Mouse (Mus musculus): ENCODE data around the gene Twist1. TPM values are rescaled to one million over a fixed set of nuclear protein-coding genes. Genes with fewer than 3 reads are reported as not detected.
A peak's percentile ranks its signal among the peaks of the same experiment; 100 is the strongest.

The Twist1 gene
- polyA plus RNA-seq, 1 experiment from 2014 or later, result 12.3 TPM

GRCm38 (mm10) chr12:33968898-33969178 is 11.4 kb downstream of the Twist1 start:
- Histone ChIP-seq H3K36me3 (no peaks in the 10 kb centered on the region), H3K9me3 (no peaks in the 10 kb centered on the region), H3K4me3 (0 out of 2 replicates have a peak overlapping the region, but pooled peaks have one; percentile 29), H3K4me1 (peaks cover 20% of the 10 kb centered on the region), H3K27ac (replicated peaks) (no peak overlapping the region), H3K27me3 (peaks cover 77% of the 10 kb centered on the region), H3K4me2 (replicated peaks) (peak overlapping the region; percentile 44; the same call in 1 of the 2 replicates), H3K9ac (replicated peaks) (no peak overlapping the region)
- 0 out of 2 replicates have a peak, but pooled peaks have one; percentile 3 for ATAC-seq (ENCODE audit: low FRiP score, low read depth)
- WGBS, result 10% methylated on average over 4 of the region's 4 CpGs

- Histone ChIP-seq H3K4me2 (replicated peaks) (no peak overlapping the region), H3K4me1 (no peaks in the 10 kb centered on the region), H3K9me3 (no peaks in the 10 kb centered on the region), H3K4me3 (no peak overlapping the region), H3K27ac (replicated peaks) (no peak overlapping the region), H3K27me3 (no peaks in the 10 kb centered on the region), H3K9ac (replicated peaks) (no peak overlapping the region), H3K36me3 (no peaks in the 10 kb centered on the region)
- no peak for ATAC-seq (ENCODE audit: low FRiP score, low read depth)
- WGBS, result 75% methylated on average over 4 of the region's 4 CpGs
Observed at GRCm38 (mm10) chr12:33980159-33980558, 22.7 kb downstream of the Twist1 start.

GRCm38 (mm10) chr12:33981433-33981832 is 24.0 kb downstream of the Twist1 start:
- Histone ChIP-seq H3K9ac (replicated peaks) (no peak overlapping the region), H3K4me2 (replicated peaks) (no peak overlapping the region), H3K27me3 (no peaks in the 10 kb centered on the region), H3K4me1 (no peaks in the 10 kb centered on the region), H3K27ac (replicated peaks) (no peak overlapping the region), H3K9me3 (no peaks in the 10 kb centered on the region), H3K4me3 (no peak overlapping the region), H3K36me3 (no peaks in the 10 kb centered on the region)
- 49% methylated on average over 7 of the region's 7 CpGs for WGBS
- ATAC-seq (ENCODE audit: low FRiP score, low read depth), result peak; percentile 27; the same call in 1 of the 2 replicates

GRCm38 (mm10) chr12:33993127-33993526 is 35.7 kb downstream of the Twist1 start:
- H3K27ac ChIP-seq (replicated peaks), result no peak overlapping the region
- no peaks in the 10 kb centered on the region for H3K9me3 ChIP-seq
- H3K9ac ChIP-seq (replicated peaks), result no peak overlapping the region
- 89% methylated on average over 3 of the region's 3 CpGs for WGBS
- no peaks in the 10 kb centered on the region for H3K4me1 ChIP-seq
- H3K27me3 ChIP-seq, result no peaks in the 10 kb centered on the region
- H3K4me2 ChIP-seq (replicated peaks), result no peak overlapping the region
- H3K4me3 ChIP-seq, result no peak overlapping the region
- no peak for ATAC-seq (ENCODE audit: low FRiP score, low read depth)
- no peaks in the 10 kb centered on the region for H3K36me3 ChIP-seq

Other genes starting within 250 kb of the Twist1 start
- 1.4 and 4.3 TPM in 2 replicates for gene Ferd3l, start 29.2 kb upstream of the Twist1 start, polyA plus RNA-seq (2016; fragmentation: Nextera tagmentation; extraction: Ambion mirVana)